Mouse (Mus musculus) neural tube, embryonic 14.5 days (tissue): Measurements from ENCODE around the gene Uqcr11. TPM values are rescaled to one million over a fixed set of nuclear protein-coding genes. Genes with fewer than 3 reads are reported as not detected.

Experiments
- ATAC-seq: fragments of 200-750 bp; cut with Nextera tagmentation; 2 replicates; pipeline ENCODE4 v1.8.0; 2017; ENCODE audit warnings: low read depth, mild to moderate bottlenecking, moderate TSS enrichment, moderate library complexity
- H3K27ac ChIP-seq: fragments of 300-500 bp; sonication (generic); 2 replicates; pipeline ENCODE4 v1.5.1; 2014; ENCODE audit warnings: low read depth, mild to moderate bottlenecking, control low read depth, low read length, moderate library complexity, mixed read lengths
- H3K27me3 ChIP-seq: fragments of 300-500 bp; sonication (generic); 2 replicates; pipeline ENCODE4 v1.6.1; 2014; ENCODE audit warnings: low read length; ENCODE audit not compliant: control insufficient read depth, insufficient read depth
- H3K36me3 ChIP-seq: fragments of 300-500 bp; sonication (generic); 2 replicates; pipeline ENCODE4 v1.6.1; 2014; ENCODE audit warnings: low read length, mixed read lengths; ENCODE audit not compliant: control insufficient read depth, insufficient read depth
- H3K4me1 ChIP-seq: fragments of 300-500 bp; sonication (generic); 2 replicates; pipeline ENCODE4 v1.6.1; 2014; ENCODE audit warnings: low read length; ENCODE audit not compliant: control insufficient read depth, insufficient read depth
- H3K4me2 ChIP-seq: fragments of 300-500 bp; sonication (generic); 2 replicates; pipeline ENCODE4 v1.6.1; 2014; ENCODE audit warnings: mild to moderate bottlenecking, low read depth, low read length, control low read depth
- H3K4me3 ChIP-seq: fragments of 300-500 bp; sonication (generic); 2 replicates; pipeline ENCODE4 v1.5.1; 2014; ENCODE audit warnings: low read depth, low read length, control low read depth, mixed read lengths
- H3K9ac ChIP-seq: fragments of 300-500 bp; sonication (generic); replicated peaks from 2 replicates; pipeline ENCODE4 v1.6.1; 2014; ENCODE audit warnings: low read depth, mild to moderate bottlenecking, control low read depth, low read length, mixed read lengths
- H3K9me3 ChIP-seq: fragments of 300-500 bp; sonication (generic); 2 replicates; pipeline ENCODE4 v1.6.1; 2016; ENCODE audit warnings: low read length; ENCODE audit not compliant: control insufficient read depth
- WGBS: fragments of 180-500 bp; shearing (Covaris S2); extraction: QIAGEN DNeasy Blood & Tissue Kit; methylation state at CpG from one replicate; pipeline ENCODE4 v1.1.7; 2014; 5-methylcytosine and 5-hydroxymethylcytosine counted together
- polyA plus RNA-seq: library from polyadenylated mRNA; unstranded; fragments of >200 nt; fragmentation: Nextera tagmentation; extraction: Ambion mirVana; gene quantifications from 2 replicates; pipeline ENCODE4 v1.2.1, GENCODE M21; 2014

The Uqcr11 gene
- polyA plus RNA-seq, 1 experiment from 2014 or later, result 791 TPM

DNA sequence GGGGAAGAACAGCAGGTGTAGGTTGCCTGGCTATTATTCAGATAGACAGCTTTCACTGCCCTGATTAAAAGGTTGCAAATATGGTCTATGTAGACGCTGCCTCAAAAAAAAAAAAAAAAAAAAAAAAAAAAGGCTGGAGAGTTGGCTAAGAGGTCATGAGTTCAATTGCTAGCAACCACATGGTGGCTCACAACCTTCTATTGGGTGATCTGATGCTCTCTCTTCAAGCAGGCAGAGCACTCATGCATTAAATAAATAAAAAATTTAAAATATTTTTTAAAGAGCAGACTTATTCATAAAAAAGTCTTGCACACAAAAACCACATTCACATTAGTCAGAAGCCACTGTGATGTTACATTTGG is 8.5 kb downstream of the Uqcr11 start:
- H3K27me3 ChIP-seq, result no peaks in the 10 kb centered on the region
- peak overlapping the region; percentile 91 for H3K9ac ChIP-seq
- WGBS, result 0% methylated on average over 1 of the region's 1 CpGs
- peak overlapping the region; percentile 67 for H3K4me3 ChIP-seq
- H3K9me3 ChIP-seq, result no peaks in the 10 kb centered on the region
- peaks cover 20% of the 10 kb centered on the region for H3K4me1 ChIP-seq
- H3K27ac ChIP-seq, result peak overlapping the region; percentile 98
- H3K4me2 ChIP-seq, result peak overlapping the region; percentile 87
- no peak for ATAC-seq
- peaks cover 37% of the 10 kb centered on the region for H3K36me3 ChIP-seq

DNA sequence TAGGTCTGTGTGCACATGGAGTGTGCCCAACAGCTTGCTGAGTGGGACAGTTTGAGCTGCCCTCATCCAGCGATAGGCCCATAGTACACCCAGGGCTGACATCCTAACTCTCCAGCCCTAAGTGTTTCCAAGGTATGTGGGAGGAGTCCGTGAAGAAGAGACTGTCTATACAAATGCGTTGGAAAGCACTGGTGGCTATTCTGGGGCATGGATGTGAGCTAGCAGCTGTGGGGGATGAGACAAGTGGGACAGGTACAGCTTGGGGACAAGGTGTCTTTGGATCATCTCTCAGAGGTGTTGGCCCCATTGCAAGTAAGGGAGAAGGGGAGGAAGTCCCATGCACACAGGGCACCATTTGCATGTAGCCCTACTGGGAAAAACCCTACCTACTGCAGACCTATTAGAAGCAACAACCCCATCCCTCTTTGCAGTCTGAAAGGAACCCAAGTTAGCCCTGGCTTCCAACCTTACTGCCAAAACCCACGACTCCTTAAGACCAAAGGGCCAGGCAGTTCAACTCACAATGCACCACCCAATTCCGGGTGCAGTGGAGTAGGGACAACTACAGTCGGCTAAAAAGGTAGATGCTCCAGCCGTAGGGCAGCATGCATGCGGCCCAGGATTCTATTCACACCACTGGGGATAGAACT is 9.0 kb downstream of the Uqcr11 start:
- Histone ChIP-seq H3K9me3 (no peaks in the 10 kb centered on the region), H3K4me3 (peak overlapping the region; percentile 67), H3K9ac (peak overlapping the region; percentile 91), H3K27me3 (no peaks in the 10 kb centered on the region), H3K4me1 (peaks cover 20% of the 10 kb centered on the region), H3K36me3 (peaks cover 38% of the 10 kb centered on the region), H3K27ac (peak overlapping the region; percentile 98), H3K4me2 (peak overlapping the region; percentile 87)
- WGBS, result 46% methylated on average over 8 of the region's 8 CpGs
- no peak for ATAC-seq

DNA sequence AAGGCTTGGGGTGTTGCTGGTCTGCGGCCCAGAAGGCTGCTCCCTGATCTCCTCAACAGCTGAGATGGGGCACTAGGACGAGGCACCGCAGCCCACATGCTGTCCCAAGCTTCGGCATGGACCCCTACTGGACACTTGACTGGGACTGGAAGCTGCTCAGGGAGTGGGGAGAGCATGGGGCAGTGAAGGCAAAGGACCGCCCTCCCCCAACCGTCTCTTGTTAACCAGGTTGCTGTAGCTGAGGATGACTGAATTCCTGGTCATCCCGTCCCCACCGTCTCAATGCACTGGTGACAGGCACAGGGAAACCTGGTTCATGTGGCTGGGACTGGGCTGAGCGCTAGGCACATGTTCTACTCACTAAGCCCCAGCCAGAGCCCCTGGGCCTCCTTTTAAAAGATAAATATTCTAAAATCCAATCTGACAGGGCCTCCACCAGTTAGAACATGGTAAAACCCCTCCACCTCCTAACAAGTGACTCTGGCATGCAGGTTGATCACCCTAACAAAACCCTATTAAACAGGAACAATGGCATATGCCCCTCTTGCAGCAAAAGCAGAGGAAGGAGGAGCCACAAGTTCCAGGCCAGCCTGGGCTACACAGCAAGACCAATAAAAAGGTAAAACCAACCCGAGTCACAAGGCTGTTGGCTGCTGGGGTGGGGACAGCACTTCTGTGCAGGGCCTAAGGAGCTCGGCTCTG is 9.7 kb downstream of the Uqcr11 start:
- no peaks in the 10 kb centered on the region for H3K27me3 ChIP-seq
- H3K9me3 ChIP-seq, result no peaks in the 10 kb centered on the region
- 89% methylated on average over 11 of the region's 11 CpGs for WGBS
- peaks cover 39% of the 10 kb centered on the region for H3K36me3 ChIP-seq
- peak overlapping the region; percentile 67 for H3K4me3 ChIP-seq
- H3K4me2 ChIP-seq, result peak overlapping the region; percentile 87
- no peak for ATAC-seq
- 0 out of 2 replicates have a peak overlapping the region, but pooled peaks have one; percentile 98 for H3K27ac ChIP-seq
- H3K4me1 ChIP-seq, result peaks cover 20% of the 10 kb centered on the region
- H3K9ac ChIP-seq, result no peak overlapping the region; the same call in none of the 2 replicates

DNA sequence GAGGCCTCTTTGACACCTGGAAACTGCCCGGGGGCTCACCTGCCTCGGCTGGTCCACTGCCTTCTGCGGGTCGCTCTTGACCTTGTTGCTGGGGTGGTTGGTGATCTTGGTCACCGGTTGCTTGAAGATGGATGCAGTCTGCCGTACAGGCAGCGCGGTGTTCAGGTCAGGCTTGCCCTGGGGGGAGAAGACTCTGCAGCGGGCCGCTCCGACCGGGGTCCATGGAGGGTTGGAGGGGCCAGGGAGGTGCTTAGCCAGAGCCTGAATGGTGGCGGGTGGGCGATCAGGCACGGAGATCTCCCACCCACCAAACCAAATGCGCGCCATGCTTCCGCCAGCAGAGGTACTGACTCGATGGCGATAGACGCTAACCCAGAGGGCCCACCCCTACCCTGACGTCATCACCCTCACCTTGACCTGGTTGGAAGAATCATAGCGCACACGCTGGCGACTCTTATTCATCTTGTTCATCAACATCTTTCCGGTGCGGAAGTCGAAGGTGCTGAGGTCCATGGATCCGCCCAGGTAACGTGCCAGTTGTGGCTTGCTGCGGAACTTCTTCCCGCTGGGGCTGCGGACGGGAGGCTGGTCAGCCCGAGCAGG is 11.5 kb downstream of the Uqcr11 start:
- H3K27ac ChIP-seq, result no peak overlapping the region
- no peak overlapping the region for H3K4me3 ChIP-seq
- no peaks in the 10 kb centered on the region for H3K27me3 ChIP-seq
- peaks cover 47% of the 10 kb centered on the region for H3K36me3 ChIP-seq
- H3K4me1 ChIP-seq, result peaks cover 15% of the 10 kb centered on the region
- H3K4me2 ChIP-seq, result no peak overlapping the region
- 93% methylated on average over 35 of the region's 35 CpGs for WGBS
- H3K9me3 ChIP-seq, result no peaks in the 10 kb centered on the region
- ATAC-seq, result no peak
- H3K9ac ChIP-seq, result no peak overlapping the region

DNA sequence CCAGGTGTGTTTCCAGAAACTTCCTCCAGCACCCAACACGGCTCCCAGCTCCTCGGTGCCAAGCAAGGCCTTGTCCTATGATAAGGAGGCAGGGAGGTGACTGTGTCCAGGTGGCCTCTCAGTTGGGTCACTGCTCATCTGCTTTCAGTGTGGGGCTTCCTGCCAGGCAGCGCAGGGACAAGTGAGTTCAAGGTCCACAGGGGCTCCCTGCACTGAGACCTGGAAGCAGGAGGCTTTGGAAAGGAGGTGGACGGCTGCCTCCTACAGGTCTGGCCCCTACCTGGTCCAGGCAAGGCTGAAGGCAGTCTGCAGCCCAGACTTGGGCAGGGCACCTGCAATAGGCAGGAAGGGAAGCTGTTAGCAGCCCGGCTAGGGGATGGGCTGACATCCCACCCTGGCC is 13.9 kb downstream of the Uqcr11 start:
- ATAC-seq, result no peak
- Histone ChIP-seq H3K9me3 (no peaks in the 10 kb centered on the region), H3K27me3 (no peaks in the 10 kb centered on the region), H3K4me3 (no peak overlapping the region), H3K4me2 (no peak overlapping the region), H3K4me1 (peaks cover 18% of the 10 kb centered on the region), H3K9ac (no peak overlapping the region), H3K36me3 (peaks cover 47% of the 10 kb centered on the region), H3K27ac (no peak overlapping the region)
- 96% methylated on average over 5 of the region's 5 CpGs for WGBS

DNA sequence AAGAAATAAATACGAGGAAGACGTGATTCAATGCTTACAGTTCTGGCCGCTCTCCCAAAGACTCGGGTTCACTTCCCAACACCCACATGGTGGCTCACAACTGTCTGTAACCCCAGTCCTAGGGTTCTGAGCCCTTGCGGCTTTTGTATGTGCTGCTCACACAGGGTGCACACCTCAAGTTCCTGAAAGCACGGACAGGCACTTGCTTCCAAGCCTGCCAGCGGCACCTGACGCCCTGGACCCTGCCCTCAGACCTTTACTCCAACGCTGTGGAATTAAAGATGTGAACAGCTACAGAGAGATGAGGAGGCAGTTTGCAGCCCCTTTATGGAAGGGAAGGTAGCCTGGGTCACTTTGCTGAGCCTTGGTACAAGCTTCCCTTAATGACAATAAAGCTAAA is 15.9 kb downstream of the Uqcr11 start:
- ATAC-seq, result no peak
- H3K4me2 ChIP-seq, result no peak overlapping the region
- H3K9ac ChIP-seq, result no peak overlapping the region
- 88% methylated on average over 9 of the region's 9 CpGs for WGBS
- H3K27me3 ChIP-seq, result peaks cover 2% of the 10 kb centered on the region; the same call in 1 of the 2 replicates
- H3K36me3 ChIP-seq, result peaks cover 47% of the 10 kb centered on the region
- H3K27ac ChIP-seq, result no peak overlapping the region
- H3K4me1 ChIP-seq, result peaks cover 8% of the 10 kb centered on the region
- no peaks in the 10 kb centered on the region for H3K9me3 ChIP-seq
- H3K4me3 ChIP-seq, result no peak overlapping the region

DNA sequence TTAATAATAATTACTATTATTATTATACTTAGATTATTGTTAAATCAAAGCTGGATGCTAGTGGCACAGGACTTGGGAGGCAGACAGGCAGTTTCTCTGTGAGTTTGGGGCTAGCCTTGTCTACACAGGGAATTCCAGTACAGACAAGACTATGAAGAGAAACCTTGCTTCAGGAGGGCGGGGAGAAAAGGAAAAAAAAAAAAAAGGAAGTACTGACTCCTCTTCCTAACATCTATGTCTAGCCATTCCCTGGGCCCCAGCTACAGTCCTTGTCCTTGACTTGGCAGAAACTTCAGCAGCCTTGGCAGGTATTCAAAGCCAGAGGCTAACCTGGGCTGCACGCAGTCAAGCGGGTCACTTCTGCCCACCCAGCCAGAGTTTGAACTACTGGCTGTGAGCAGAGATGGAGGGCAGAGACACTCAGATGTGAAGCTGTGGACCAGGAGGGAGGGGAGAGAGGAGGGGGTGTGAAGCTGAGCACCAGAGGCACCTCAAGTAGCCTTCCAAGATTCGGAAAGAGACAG is 17.4 kb downstream of the Uqcr11 start:
- Histone ChIP-seq H3K4me3 (no peak overlapping the region), H3K4me2 (no peak overlapping the region), H3K9me3 (no peaks in the 10 kb centered on the region), H3K27me3 (peaks cover 2% of the 10 kb centered on the region; the same call in 1 of the 2 replicates), H3K9ac (no peak overlapping the region), H3K27ac (no peak overlapping the region), H3K4me1 (peaks cover 16% of the 10 kb centered on the region), H3K36me3 (peaks cover 42% of the 10 kb centered on the region)
- 79% methylated on average over 4 of the region's 4 CpGs for WGBS
- ATAC-seq, result no peak

DNA sequence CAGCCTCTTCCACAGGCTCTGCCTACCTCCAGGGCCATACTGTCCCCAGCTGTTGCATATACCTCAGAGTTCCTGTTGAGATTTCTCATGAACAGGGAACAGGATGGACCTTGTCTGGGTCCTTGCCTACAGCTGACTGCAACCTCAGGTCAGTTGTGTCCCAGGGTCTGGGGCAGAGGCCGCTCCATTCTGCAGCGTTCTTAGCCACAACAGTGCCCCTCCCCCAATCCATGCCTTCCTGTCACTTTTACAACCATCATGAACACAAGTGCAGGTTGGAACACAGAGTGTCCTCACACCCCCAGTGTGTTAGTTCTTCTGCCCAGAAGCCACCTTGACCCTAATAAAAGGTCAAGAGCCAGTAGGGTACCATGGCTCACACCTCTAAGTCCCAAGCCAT is 17.9 kb downstream of the Uqcr11 start:
- H3K4me2 ChIP-seq, result no peak overlapping the region
- peaks cover 21% of the 10 kb centered on the region for H3K4me1 ChIP-seq
- peaks cover 39% of the 10 kb centered on the region for H3K36me3 ChIP-seq
- WGBS, result 22% methylated on average over 2 of the region's 2 CpGs
- ATAC-seq, result no peak
- no peaks in the 10 kb centered on the region for H3K9me3 ChIP-seq
- H3K9ac ChIP-seq, result no peak overlapping the region
- no peak overlapping the region for H3K4me3 ChIP-seq
- no peak overlapping the region for H3K27ac ChIP-seq
- H3K27me3 ChIP-seq, result peaks cover 2% of the 10 kb centered on the region; the same call in 1 of the 2 replicates

DNA sequence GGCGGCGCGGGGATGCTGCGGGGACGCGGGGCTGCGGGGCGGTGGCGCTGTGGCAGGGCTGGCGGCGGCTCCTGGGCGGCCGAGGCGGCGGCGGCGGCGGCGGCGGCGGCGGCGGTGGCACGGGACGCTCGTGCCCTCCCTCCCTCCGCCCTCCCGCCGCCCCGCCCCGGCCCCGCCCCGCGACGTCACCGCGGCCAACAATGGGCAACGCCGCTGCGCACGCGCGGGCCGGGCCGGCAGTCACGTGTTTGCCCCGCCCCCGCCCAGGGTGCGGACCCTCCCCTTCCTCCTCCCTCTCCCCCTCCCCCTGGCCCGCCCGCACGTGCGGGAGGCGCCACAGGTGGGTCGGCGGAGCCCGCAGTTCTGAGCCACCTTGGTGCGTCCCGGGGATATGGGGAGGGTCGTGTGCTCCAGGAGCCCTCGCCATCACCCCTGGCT is 19.1 kb downstream of the Uqcr11 start, which contains the start of gene Mex3d:
Gene Mex3d, minus strand, starts transcription at position 138 of the 438 bp plus-strand sequence.
- peaks cover 2% of the 10 kb centered on the region; the same call in 1 of the 2 replicates for H3K27me3 ChIP-seq
- peak within 1 kb of the TSS; percentile 100 for H3K9ac ChIP-seq
- peaks cover 29% of the 10 kb centered on the region for H3K4me1 ChIP-seq
- WGBS, result 0% methylated on average over 4 of the region's 61 CpGs
- H3K27ac ChIP-seq, result peak within 1 kb of the TSS; percentile 97
- H3K4me2 ChIP-seq, result peak within 1 kb of the TSS; percentile 99
- H3K9me3 ChIP-seq, result no peaks in the 10 kb centered on the region
- H3K4me3 ChIP-seq, result peak within 1 kb of the TSS; percentile 93
- peak; percentile 29 for ATAC-seq
- H3K36me3 ChIP-seq, result peaks cover 36% of the 10 kb centered on the region
